Comparison of ENCODE assay signal across 10 mouse cellular contexts in the genomic region with DNA sequence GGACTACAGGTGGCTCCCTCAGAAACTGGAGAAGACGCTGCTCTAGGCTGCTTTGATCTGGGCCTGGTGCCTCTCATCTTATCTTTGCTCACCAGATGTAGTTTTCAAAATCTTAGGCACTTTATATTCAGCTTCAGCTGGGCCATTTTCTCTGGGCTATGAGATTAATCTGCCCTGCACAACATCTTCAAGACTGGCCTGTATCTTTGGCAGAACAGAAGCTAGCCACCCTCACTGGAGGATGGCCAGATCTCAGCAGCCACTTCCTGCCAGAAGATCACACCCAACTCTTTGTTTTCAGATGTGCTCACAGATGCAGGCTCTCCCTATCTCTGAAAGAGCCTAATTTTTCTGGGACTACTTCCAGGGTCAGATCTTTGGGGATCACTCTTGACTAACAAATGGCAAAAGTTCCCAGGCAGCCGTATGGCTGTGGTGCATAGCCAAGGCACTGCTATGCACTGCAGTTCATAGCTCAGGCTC.
A peak's percentile ranks its signal among the peaks of the same experiment; 100 is the strongest.
DNase-seq lines count a peak whose midpoint lies in the region; ATAC-seq lines count a peak whose summit lies in the region.
"Had no signal": no experiment of that assay in that cellular context is flagged by ENCODE, and none has a peak within 500 bp of the region (broad histone marks: within the 10 kb centered on the region; RNA-seq: fewer than 3 reads in every experiment).

No protein-coding gene starts in this region.

- no peak overlapping the region for H3K4me2 ChIP-seq in lung, embryonic 15.5 days
- no peak overlapping the region for H3K4me2 ChIP-seq in hindbrain, embryonic 11.5 days (replicated peaks; ENCODE audit: low read depth, low read length)
- H3K4me2 ChIP-seq: neural tube, embryonic 13.5 days had no signal

- no peaks in the 10 kb centered on the region for H3K27me3 ChIP-seq in lung, embryonic 15.5 days
- no peaks in the 10 kb centered on the region for H3K27me3 ChIP-seq in hindbrain, embryonic 11.5 days (ENCODE audit: control insufficient read depth, insufficient read depth, low read length)
- H3K27me3 ChIP-seq: neural tube, embryonic 13.5 days had no signal

- H3K4me3 ChIP-seq in lung, embryonic 15.5 days = no peak overlapping the region
- no peak overlapping the region for H3K4me3 ChIP-seq in hindbrain, embryonic 11.5 days (ENCODE audit: low read depth, low read length)
- H3K4me3 ChIP-seq: neural tube, embryonic 13.5 days had no signal

- H3K9me3 ChIP-seq in lung, embryonic 15.5 days = no peaks in the 10 kb centered on the region
- H3K9me3 ChIP-seq in hindbrain, embryonic 11.5 days (ENCODE audit: control insufficient read depth, low read length) = no peaks in the 10 kb centered on the region
- H3K9me3 ChIP-seq: neural tube, embryonic 13.5 days had no signal

- 29% methylated on average over 2 of the region's 2 CpGs for WGBS in lung, embryonic 15.5 days
- 89% methylated on average over 2 of the region's 2 CpGs for WGBS in hindbrain, embryonic 11.5 days

- no peak overlapping the region for H3K9ac ChIP-seq in lung, embryonic 15.5 days
- no peak overlapping the region for H3K9ac ChIP-seq in hindbrain, embryonic 11.5 days (ENCODE audit: low read depth, low read length)
- H3K9ac ChIP-seq: neural tube, embryonic 13.5 days had no signal

- peak; percentile 71 for DNase-seq in gastrocnemius, adult 18-20 months (ENCODE audit: low spot score)
- DNase-seq in gastrocnemius, postnatal 10 days = no peak
- peak; percentile 88 for DNase-seq in MN1 (ENCODE audit: low spot score)
- DNase-seq in heart, adult 8-10 months (ENCODE audit: low spot score) = peak; percentile 65
- DNase-seq in frontal cortex, postnatal 14 days (ENCODE audit: low spot score in 2 of 2) = no peak
- no peak for DNase-seq in hindbrain, embryonic 11.5 days (ENCODE audit: low spot score)
- DNase-seq: adrenal gland, adult 8-10 months had no signal

- H3K27ac ChIP-seq in lung, embryonic 15.5 days = no peak overlapping the region
- H3K27ac ChIP-seq in hindbrain, embryonic 11.5 days (ENCODE audit: low read depth, low read length) = no peak overlapping the region
- H3K27ac ChIP-seq: neural tube, embryonic 13.5 days had no signal

- H3K4me1 ChIP-seq in lung, embryonic 15.5 days = peaks cover 31% of the 10 kb centered on the region
- H3K4me1 ChIP-seq in hindbrain, embryonic 11.5 days (replicated peaks; ENCODE audit: control insufficient read depth, insufficient read depth, low read length) = no peaks in the 10 kb centered on the region
- H3K4me1 ChIP-seq: neural tube, embryonic 13.5 days had no signal

- peak; percentile 51; the same call in 1 of the 2 replicates for ATAC-seq in lung, embryonic 15.5 days (ENCODE audit: borderline replicate concordance, extremely low read depth, low FRiP score, low TSS enrichment)
- no peak for ATAC-seq in cerebellum, adult (ENCODE audit: insufficient number of reproducible peaks, low FRiP score, low TSS enrichment)
- ATAC-seq in hindbrain, embryonic 11.5 days (ENCODE audit: low FRiP score) = no peak

- no peaks in the 10 kb centered on the region for H3K36me3 ChIP-seq in lung, embryonic 15.5 days
- H3K36me3 ChIP-seq in hindbrain, embryonic 11.5 days (ENCODE audit: control insufficient read depth, insufficient read depth, low read length) = no peaks in the 10 kb centered on the region
- H3K36me3 ChIP-seq: neural tube, embryonic 13.5 days had no signal

Comparison
In these comparisons a context has a peak if more than half of its experiments do, and no peak if none do; other contexts are left out.
1. DNase-seq: peak in gastrocnemius, adult 18-20 months (single experiment), MN1 (single experiment) and heart, adult 8-10 months (single experiment); none in gastrocnemius, postnatal 10 days (single experiment), frontal cortex, postnatal 14 days (0 of 2) and hindbrain, embryonic 11.5 days (single experiment).